Mouse (Mus musculus): Measurements from ENCODE around the gene Col6a1. TPM values are rescaled to one million over a fixed set of nuclear protein-coding genes. Genes with fewer than 3 reads are reported as not detected.
"Not testable (repeated sequence)": the region's sequence is repeated elsewhere in the genome, so short reads cannot be mapped to it uniquely, and the experiment has no call there.

Col6a1 gene
- polyA plus RNA-seq, 1 experiment from 2014 or later = 105 TPM

DNA sequence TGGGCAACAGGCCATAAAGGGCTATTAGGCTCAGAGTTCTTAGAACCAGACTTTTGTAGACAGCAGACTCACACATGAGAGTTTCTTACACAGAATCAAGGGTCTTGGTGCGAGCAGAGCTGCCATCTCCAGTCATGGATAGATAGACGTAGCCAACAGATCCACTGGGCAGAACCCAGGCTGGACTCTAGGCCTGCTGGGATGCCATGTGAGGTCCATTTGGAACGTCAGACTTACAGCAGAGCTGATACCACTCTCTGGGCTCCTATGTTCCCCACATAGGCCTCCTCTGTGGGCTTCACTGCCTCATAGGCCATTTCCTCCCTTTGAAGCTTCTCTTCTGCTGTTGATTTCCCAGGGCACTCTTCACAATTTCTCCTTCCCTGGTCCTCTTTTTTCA is 27.7 kb upstream of the Col6a1 start:
- no peak for ATAC-seq (replicated peaks; ENCODE audit: extremely low read depth, insufficient read depth, low FRiP score)

DNA sequence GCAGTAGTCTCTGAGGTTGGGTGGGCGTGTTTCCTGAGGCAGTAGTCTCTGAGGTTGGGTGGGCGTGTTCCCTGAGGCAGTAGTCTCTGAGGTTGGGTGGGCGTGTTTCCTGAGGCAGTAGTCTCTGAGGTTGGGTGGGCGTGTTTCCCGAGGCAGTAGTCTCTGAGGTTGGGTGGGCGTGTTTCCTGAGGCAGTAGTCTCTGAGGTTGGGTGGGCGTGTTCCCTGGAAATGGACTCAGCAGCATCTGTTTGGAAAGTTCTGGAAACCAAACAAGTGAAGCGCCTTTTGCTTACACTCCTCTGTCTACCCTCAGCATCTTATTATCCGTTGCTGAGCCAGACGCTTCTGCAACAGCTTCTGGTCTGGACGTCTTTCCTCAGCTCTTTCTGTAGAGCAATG is 18.3 kb upstream of the Col6a1 start:
- H3K4me2 ChIP-seq (ENCODE audit: low read depth, low read length); H3K36me3 ChIP-seq (ENCODE audit: control insufficient read depth, insufficient read depth); H3K4me1 ChIP-seq (ENCODE audit: control insufficient read depth, insufficient read depth, low read length); H3K27me3 ChIP-seq (ENCODE audit: control insufficient read depth, insufficient read depth, low read length); H3K9ac ChIP-seq (ENCODE audit: low read length); H3K4me3 ChIP-seq (ENCODE audit: low read length); ATAC-seq (replicated peaks; ENCODE audit: extremely low read depth, insufficient read depth, low FRiP score); H3K9me3 ChIP-seq (replicated peaks; ENCODE audit: control insufficient read depth, low read length); H3K27ac ChIP-seq (ENCODE audit: low read length): not testable (repeated sequence)
- 38% methylated on average over 11 of the region's 11 CpGs for WGBS

More for the DNA sequence above, 27.7 kb upstream of the Col6a1 start:
- Histone ChIP-seq H3K4me3 (ENCODE audit: low read length) (no peak overlapping the region), H3K27me3 (ENCODE audit: control insufficient read depth, insufficient read depth, low read length) (no peaks in the 10 kb centered on the region), H3K4me1 (ENCODE audit: control insufficient read depth, insufficient read depth, low read length) (no peaks in the 10 kb centered on the region), H3K36me3 (ENCODE audit: control insufficient read depth, insufficient read depth) (no peaks in the 10 kb centered on the region), H3K4me2 (ENCODE audit: low read depth, low read length) (no peak overlapping the region), H3K27ac (ENCODE audit: low read length) (no peak overlapping the region), H3K9ac (ENCODE audit: low read length) (no peak overlapping the region), H3K9me3 (replicated peaks; ENCODE audit: control insufficient read depth, low read length) (0 out of 2 replicates have a peak, but pooled peaks cover under 1% of the 10 kb centered on the region)
- 76% methylated on average over 3 of the region's 3 CpGs for WGBS

DNA sequence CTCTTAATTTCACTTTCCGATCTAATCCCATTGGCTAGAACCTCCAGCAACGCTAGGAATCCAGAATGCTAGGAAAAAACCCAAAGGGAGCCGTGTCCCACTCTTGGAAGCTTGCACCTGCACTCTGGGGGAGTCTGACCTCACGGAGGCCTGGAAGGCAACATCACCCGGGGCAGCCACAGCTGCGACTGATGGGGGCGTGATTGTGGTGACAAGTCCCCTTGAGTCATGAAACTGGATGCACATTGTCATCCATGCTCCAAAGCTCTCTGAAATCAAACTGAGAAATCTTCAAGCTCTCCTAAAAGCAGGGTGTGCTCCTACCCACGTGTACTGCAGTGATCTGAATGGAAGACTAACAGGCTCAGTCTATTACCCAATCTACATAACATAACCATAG is 10.8 kb upstream of the Col6a1 start:
- no peak overlapping the region for H3K27ac ChIP-seq (ENCODE audit: low read length)
- no peak overlapping the region for H3K9ac ChIP-seq (ENCODE audit: low read length)
- H3K9me3 ChIP-seq (replicated peaks; ENCODE audit: control insufficient read depth, low read length) = no peaks in the 10 kb centered on the region
- H3K4me2 ChIP-seq (ENCODE audit: low read depth, low read length) = no peak overlapping the region
- WGBS = 61% methylated on average over 8 of the region's 8 CpGs
- H3K4me3 ChIP-seq (ENCODE audit: low read length) = no peak overlapping the region
- H3K27me3 ChIP-seq (ENCODE audit: control insufficient read depth, insufficient read depth, low read length) = no peaks in the 10 kb centered on the region
- no peaks in the 10 kb centered on the region for H3K36me3 ChIP-seq (ENCODE audit: control insufficient read depth, insufficient read depth)
- ATAC-seq (replicated peaks; ENCODE audit: extremely low read depth, insufficient read depth, low FRiP score) = no peak
- H3K4me1 ChIP-seq (ENCODE audit: control insufficient read depth, insufficient read depth, low read length) = peaks cover 16% of the 10 kb centered on the region

DNA sequence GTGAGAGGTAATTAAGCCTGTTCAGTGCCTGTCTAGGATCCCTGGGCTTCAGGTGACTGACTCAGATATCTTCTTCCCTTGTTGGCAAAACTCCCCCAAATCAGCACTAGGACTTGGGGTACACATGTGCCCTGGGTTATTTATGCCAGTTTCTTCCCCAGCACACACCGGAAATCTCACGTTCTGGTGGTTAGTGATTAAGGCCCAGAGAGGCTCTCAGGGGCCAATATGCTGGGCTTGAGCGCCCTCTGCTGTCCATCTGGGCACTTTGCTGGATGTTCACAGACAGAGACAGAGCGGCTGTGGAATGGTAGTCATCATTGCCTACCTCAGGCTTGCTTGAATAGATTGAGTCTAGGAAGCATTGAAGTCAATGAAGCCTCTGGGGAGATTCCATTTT is 9.0 kb upstream of the Col6a1 start:
- peaks cover 16% of the 10 kb centered on the region for H3K4me1 ChIP-seq (ENCODE audit: control insufficient read depth, insufficient read depth, low read length)
- no peak overlapping the region for H3K27ac ChIP-seq (ENCODE audit: low read length)
- H3K4me2 ChIP-seq (ENCODE audit: low read depth, low read length) = no peak overlapping the region
- no peaks in the 10 kb centered on the region for H3K9me3 ChIP-seq (replicated peaks; ENCODE audit: control insufficient read depth, low read length)
- 3% methylated on average over 4 of the region's 4 CpGs for WGBS
- no peak for ATAC-seq (replicated peaks; ENCODE audit: extremely low read depth, insufficient read depth, low FRiP score)
- no peak overlapping the region for H3K9ac ChIP-seq (ENCODE audit: low read length)
- no peaks in the 10 kb centered on the region for H3K27me3 ChIP-seq (ENCODE audit: control insufficient read depth, insufficient read depth, low read length)
- no peak overlapping the region for H3K4me3 ChIP-seq (ENCODE audit: low read length)
- H3K36me3 ChIP-seq (ENCODE audit: control insufficient read depth, insufficient read depth) = no peaks in the 10 kb centered on the region

DNA sequence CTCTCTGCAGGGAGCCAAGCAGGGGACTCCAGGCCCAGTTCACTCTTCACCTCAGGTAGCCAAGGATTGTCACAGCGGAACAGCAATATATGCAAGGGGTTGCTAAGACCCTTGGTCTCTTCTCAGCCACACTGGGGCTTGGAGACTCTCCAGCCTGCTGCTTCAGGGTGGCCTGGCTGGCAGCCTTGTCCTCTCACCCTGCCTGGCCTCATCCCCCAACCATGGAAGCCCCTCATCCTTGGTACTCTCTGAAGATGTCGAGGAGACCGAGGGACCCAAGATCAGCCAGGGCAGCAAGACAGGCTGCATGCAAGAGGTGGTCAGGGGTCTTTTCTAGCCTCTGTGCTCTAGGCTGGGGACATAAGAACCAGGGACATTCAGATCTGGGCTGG is 7.7 kb upstream of the Col6a1 start:
- Histone ChIP-seq H3K4me2 (ENCODE audit: low read depth, low read length) (peak overlapping the region; percentile 36; the same call in 1 of the 2 replicates), H3K9ac (ENCODE audit: low read length) (peak overlapping the region; percentile 53), H3K27ac (ENCODE audit: low read length) (peak overlapping the region; percentile 76), H3K4me3 (ENCODE audit: low read length) (no peak overlapping the region), H3K27me3 (ENCODE audit: control insufficient read depth, insufficient read depth, low read length) (no peaks in the 10 kb centered on the region), H3K36me3 (ENCODE audit: control insufficient read depth, insufficient read depth) (no peaks in the 10 kb centered on the region), H3K9me3 (replicated peaks; ENCODE audit: control insufficient read depth, low read length) (no peaks in the 10 kb centered on the region), H3K4me1 (ENCODE audit: control insufficient read depth, insufficient read depth, low read length) (peaks cover 16% of the 10 kb centered on the region)
- ATAC-seq (replicated peaks; ENCODE audit: extremely low read depth, insufficient read depth, low FRiP score) = no peak
- 22% methylated on average over 3 of the region's 3 CpGs for WGBS

DNA sequence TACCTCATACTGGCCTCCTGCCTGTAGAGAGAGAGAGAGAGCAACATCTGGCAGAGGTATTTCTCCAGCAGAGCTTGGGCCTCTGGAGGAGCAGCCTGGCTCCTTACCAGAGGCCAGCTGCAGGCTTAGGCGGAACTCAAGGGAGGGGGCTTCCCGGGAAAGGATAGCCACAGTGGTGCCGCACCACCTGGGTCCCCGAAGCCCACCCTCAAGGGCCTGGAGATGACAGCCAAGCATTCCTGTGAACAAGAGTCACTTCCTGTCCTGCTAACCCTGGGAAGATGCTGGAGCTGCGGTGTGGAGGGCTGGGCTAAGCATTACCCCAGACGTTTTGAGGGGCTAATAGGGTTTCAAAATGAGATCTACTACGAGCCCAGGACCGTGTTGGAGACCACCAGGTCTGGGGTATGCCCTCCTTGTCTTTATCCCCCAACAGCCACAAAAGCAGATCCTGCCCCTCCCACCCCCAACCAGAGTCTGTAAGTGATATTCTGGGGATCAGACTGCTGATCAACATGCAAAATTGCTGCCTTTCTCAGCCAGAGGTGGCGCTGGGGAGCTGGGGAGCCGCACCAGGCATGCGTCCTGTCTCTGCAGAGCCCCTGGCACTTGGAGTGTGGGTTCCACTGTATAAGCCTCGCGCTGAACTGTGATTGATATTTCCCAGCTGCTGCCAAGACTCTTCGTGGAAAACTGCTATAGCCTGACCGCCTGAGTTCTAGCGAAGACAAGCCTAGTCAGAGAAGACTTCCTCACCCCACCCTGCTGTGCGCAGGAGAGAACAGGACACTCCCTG is 7.1 kb upstream of the Col6a1 start:
- no peaks in the 10 kb centered on the region for H3K36me3 ChIP-seq (ENCODE audit: control insufficient read depth, insufficient read depth)
- H3K9me3 ChIP-seq (replicated peaks; ENCODE audit: control insufficient read depth, low read length) = no peaks in the 10 kb centered on the region
- H3K4me2 ChIP-seq (ENCODE audit: low read depth, low read length) = peak overlapping the region; percentile 36
- 0 out of 2 replicates have a peak overlapping the region, but pooled peaks have one; percentile 3 for H3K4me3 ChIP-seq (ENCODE audit: low read length)
- H3K27me3 ChIP-seq (ENCODE audit: control insufficient read depth, insufficient read depth, low read length) = no peaks in the 10 kb centered on the region
- peaks cover 16% of the 10 kb centered on the region for H3K4me1 ChIP-seq (ENCODE audit: control insufficient read depth, insufficient read depth, low read length)
- WGBS = 7% methylated on average over 17 of the region's 17 CpGs
- ATAC-seq (replicated peaks; ENCODE audit: extremely low read depth, insufficient read depth, low FRiP score) = peak; percentile 83
- H3K27ac ChIP-seq (ENCODE audit: low read length) = peak overlapping the region; percentile 83
- H3K9ac ChIP-seq (ENCODE audit: low read length) = peak overlapping the region; percentile 53

DNA sequence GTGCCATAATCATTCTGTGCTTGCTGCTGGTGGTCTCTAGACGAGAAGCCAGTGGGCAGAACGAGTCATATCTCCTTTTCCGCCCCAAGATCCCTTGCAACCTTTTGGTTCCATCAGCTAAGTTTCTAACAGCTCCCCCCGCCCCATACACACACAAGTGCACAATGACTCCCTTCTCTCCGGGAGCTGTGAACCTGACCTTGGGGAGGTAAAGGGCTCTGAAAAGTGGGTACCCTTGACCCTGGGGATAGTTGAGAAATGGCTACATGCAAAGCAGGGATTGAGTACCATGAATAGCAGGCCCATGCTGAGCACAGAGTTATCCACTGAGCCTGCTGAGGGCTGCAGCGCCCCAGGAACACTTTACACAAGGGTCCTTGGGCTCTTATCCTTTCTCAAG is 6.4 kb upstream of the Col6a1 start:
- Histone ChIP-seq H3K4me3 (ENCODE audit: low read length) (no peak overlapping the region), H3K27ac (ENCODE audit: low read length) (peak overlapping the region; percentile 83), H3K9me3 (replicated peaks; ENCODE audit: control insufficient read depth, low read length) (no peaks in the 10 kb centered on the region), H3K27me3 (ENCODE audit: control insufficient read depth, insufficient read depth, low read length) (no peaks in the 10 kb centered on the region), H3K4me2 (ENCODE audit: low read depth, low read length) (0 out of 2 replicates have a peak overlapping the region, but pooled peaks have one; percentile 36), H3K4me1 (ENCODE audit: control insufficient read depth, insufficient read depth, low read length) (peaks cover 16% of the 10 kb centered on the region), H3K36me3 (ENCODE audit: control insufficient read depth, insufficient read depth) (no peaks in the 10 kb centered on the region), H3K9ac (ENCODE audit: low read length) (peak overlapping the region; percentile 49; the same call in 1 of the 2 replicates)
- ATAC-seq (replicated peaks; ENCODE audit: extremely low read depth, insufficient read depth, low FRiP score) = no peak
- WGBS = 55% methylated on average over 6 of the region's 6 CpGs

DNA sequence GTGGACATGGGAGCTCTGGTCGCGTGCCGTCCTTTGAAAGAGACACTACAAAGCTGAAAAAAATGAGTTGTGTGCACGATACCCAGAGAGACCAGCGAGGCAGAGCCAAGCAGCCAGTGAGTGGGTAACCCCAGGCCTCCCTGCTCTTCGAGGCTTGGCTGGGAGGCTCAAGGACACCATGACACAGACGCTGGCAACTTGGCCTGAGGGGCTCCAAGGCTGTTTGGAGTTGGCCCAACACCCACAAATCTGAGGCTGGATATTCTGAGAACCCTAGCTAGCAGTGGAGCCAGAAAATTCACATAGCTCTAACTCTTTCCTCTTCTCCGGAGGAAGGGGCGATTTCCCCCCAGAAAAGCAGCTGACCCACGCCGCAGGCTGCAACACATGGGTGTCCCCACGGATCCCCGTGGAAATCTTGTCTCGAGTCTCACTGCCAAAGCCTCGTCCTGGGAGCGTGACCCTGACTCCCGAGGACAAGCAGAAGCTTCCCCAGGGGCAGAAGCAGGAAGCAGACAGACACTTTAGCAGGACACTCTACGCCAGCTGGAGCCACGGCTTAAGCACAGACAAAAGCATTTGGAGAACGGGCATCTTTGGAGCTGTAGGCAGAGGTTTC is 5.8 kb upstream of the Col6a1 start:
- Histone ChIP-seq H3K27me3 (ENCODE audit: control insufficient read depth, insufficient read depth, low read length) (no peaks in the 10 kb centered on the region), H3K4me3 (ENCODE audit: low read length) (no peak overlapping the region), H3K9ac (ENCODE audit: low read length) (no peak overlapping the region), H3K4me1 (ENCODE audit: control insufficient read depth, insufficient read depth, low read length) (peaks cover 16% of the 10 kb centered on the region), H3K36me3 (ENCODE audit: control insufficient read depth, insufficient read depth) (no peaks in the 10 kb centered on the region), H3K9me3 (replicated peaks; ENCODE audit: control insufficient read depth, low read length) (no peaks in the 10 kb centered on the region), H3K4me2 (ENCODE audit: low read depth, low read length) (no peak overlapping the region), H3K27ac (ENCODE audit: low read length) (peak overlapping the region; percentile 83)
- ATAC-seq (replicated peaks; ENCODE audit: extremely low read depth, insufficient read depth, low FRiP score) = no peak
- WGBS = 57% methylated on average over 20 of the region's 20 CpGs

Measured in heart, embryonic 16.5 days (tissue).